ENCODE assay signal across 9 mouse cellular contexts in the genomic region with DNA sequence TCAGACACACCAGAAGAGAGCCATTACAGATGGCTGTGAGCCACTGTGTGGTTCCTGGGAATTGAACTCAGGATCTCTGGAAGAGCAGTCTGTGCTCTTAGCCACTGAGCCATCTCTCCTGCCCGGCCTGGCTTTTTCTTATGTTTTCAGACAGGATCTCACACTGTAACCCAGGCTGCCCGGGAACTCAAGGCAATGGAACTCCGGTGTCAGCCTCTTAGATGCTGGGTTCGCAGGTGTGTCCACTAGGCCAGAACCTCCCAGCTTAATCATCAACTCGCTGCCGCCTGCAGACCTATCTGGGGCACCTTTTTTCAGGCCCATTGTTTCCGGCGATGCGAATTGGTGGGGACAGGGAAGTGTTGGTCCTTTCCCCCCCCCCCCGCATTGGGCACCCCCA. TPM values are rescaled to one million over a fixed set of nuclear protein-coding genes. Genes with fewer than 3 reads are reported as not detected.
DNase-seq lines count a peak whose midpoint lies in the region; ATAC-seq and TF ChIP-seq lines count a peak whose summit lies in the region.
"Had no signal": no experiment of that assay in that cellular context is flagged by ENCODE, and none has a peak within 500 bp of the region (broad histone marks: within the 10 kb centered on the region; RNA-seq: fewer than 3 reads in every experiment).

No protein-coding gene starts in this region.

- no peaks in the 10 kb centered on the region for H3K27me3 ChIP-seq in intestine, embryonic 14.5 days (replicated peaks; ENCODE audit: control insufficient read depth, insufficient read depth, low read length)
- no peaks in the 10 kb centered on the region for H3K27me3 ChIP-seq in liver, adult 2 months (ENCODE audit: control insufficient read depth, insufficient read depth, low read length)

- 48% methylated on average over 10 of the region's 10 CpGs for WGBS in intestine, embryonic 14.5 days
- 21% methylated on average over 10 of the region's 10 CpGs for WGBS in liver, adult 2 months

- 0 out of 2 replicates have a peak, but pooled peaks cover 4% of the 10 kb centered on the region for H3K36me3 ChIP-seq in intestine, embryonic 14.5 days (ENCODE audit: control insufficient read depth, insufficient read depth, low read length)
- H3K36me3 ChIP-seq in liver, adult 2 months (ENCODE audit: control insufficient read depth, insufficient read depth, low read length): no peaks in the 10 kb centered on the region; the same call in 1 of the 2 replicates

- no peak for ATAC-seq in intestine, embryonic 14.5 days (replicated peaks; ENCODE audit: low FRiP score, low TSS enrichment, low read depth)

- no peaks in the 10 kb centered on the region for H3K9me3 ChIP-seq in intestine, embryonic 14.5 days (ENCODE audit: control insufficient read depth, low read length)

- H3K27ac ChIP-seq in gastrocnemius, adult 2 months: peak overlapping the region; percentile 91
- H3K27ac ChIP-seq in intestine, embryonic 14.5 days (ENCODE audit: low read depth): peak overlapping the region; percentile 70; the same call in 1 of the 2 replicates
- H3K27ac ChIP-seq in liver, adult 2 months (replicated peaks; ENCODE audit: insufficient read depth, low read depth, low read length): peak overlapping the region; percentile 91; the same call in 1 of the 2 replicates

- no peak for TF ChIP-seq POLR2A in liver, adult 2 months (IDR thresholded peaks at IDR 0.05; ENCODE audit: extremely low read depth, insufficient read depth, low read length)

- intact Hi-C loops in gastrocnemius, adult 2 months (cut with DNase I): loop anchor here (2.0 to 5.0 kb wide), 2 partner anchors 73 to 120 kb away; no protein-coding TSS in a partner anchor

- H3K4me3 ChIP-seq in gastrocnemius, adult 2 months: no peak overlapping the region
- no peak overlapping the region for H3K4me3 ChIP-seq in intestine, embryonic 14.5 days (ENCODE audit: low read depth, low read length)
- H3K4me3 ChIP-seq in liver, adult 2 months (ENCODE audit: insufficient read depth, low read depth, low read length): no peak overlapping the region

- H3K4me2 ChIP-seq in intestine, embryonic 14.5 days (ENCODE audit: low read length): 0 out of 2 replicates have a peak overlapping the region, but pooled peaks have one; percentile 3

- TF ChIP-seq CTCF in gastrocnemius, adult 2 months (IDR thresholded peaks at IDR 0.05): no peak
- no peak for TF ChIP-seq CTCF in liver, adult 2 months (IDR thresholded peaks at IDR 0.05; ENCODE audit: low read depth, low read length)

- H3K4me1 ChIP-seq in intestine, embryonic 14.5 days (replicated peaks; ENCODE audit: control insufficient read depth, insufficient read depth, low read length): peaks cover 8% of the 10 kb centered on the region
- peaks cover 8% of the 10 kb centered on the region for H3K4me1 ChIP-seq in liver, adult 2 months (ENCODE audit: control insufficient read depth, insufficient read depth, low read length)

- no peak overlapping the region for H3K9ac ChIP-seq in intestine, embryonic 14.5 days (ENCODE audit: low read length)
- no peak overlapping the region for H3K9ac ChIP-seq in liver, adult 2 months (ENCODE audit: low read depth, low read length)

- no peaks in the 10 kb centered on the region for H3K79me2 ChIP-seq in liver, adult 2 months (ENCODE audit: control insufficient read depth, insufficient read depth, low read length)

- no peak for DNase-seq in gastrocnemius, adult 2 months
- no peak for DNase-seq in gastrocnemius, postnatal 4 days (ENCODE audit: low spot score in 2 of 2)
- DNase-seq in A20 (ENCODE audit: low read depth, low spot score): peak; percentile 84
- DNase-seq in intestine, embryonic 14.5 days (ENCODE audit: low spot score): no peak
- DNase-seq in liver, adult 2 months (ENCODE audit: extremely low read depth, low read depth, low spot score): peak; percentile 76
- no peak for DNase-seq in B cell, adult 2 months
- DNase-seq in layer of hippocampus, adult 9-11 months: no peak
- DNase-seq in cerebellum, adult 9-10 months: no peak

RNA-seq across cellular contexts. Expression of a gene that starts 1.1 kb away (rescaled TPM):
- 100 to 1,000 TPM in 1 of 2 experiments, 10 to 100 TPM in 1; 66.5 to 182 TPM for total RNA-seq in gastrocnemius, adult 2 months (2021)
- 1 to 10 TPM; 3.9 to 7.0 TPM for total RNA-seq in gastrocnemius, postnatal 4 days (2021)
- 7.3 and 7.9 TPM in 2 replicates for polyA plus RNA-seq in intestine, embryonic 14.5 days (2014; fragmentation: Nextera tagmentation; extraction: Ambion mirVana)
- total RNA-seq in liver, adult 2 months (2014; rRNA removed): 15.6 and 33.8 TPM in 2 replicates
- polyA plus RNA-seq in liver, adult 2 months (2012; rRNA removed): 25.7 and 29.5 TPM in 2 replicates

RNA-seq across cellular contexts. Expression of a gene that starts 22.5 kb away (rescaled TPM):
- total RNA-seq in gastrocnemius, adult 2 months (2021): 10 to 100 TPM; 18.1 to 21.5 TPM
- 1 to 10 TPM; 1.7 to 1.8 TPM for total RNA-seq in gastrocnemius, postnatal 4 days (2021)
- 1.6 and 2.1 TPM in 2 replicates for polyA plus RNA-seq in intestine, embryonic 14.5 days (2014; fragmentation: Nextera tagmentation; extraction: Ambion mirVana)
- total RNA-seq in liver, adult 2 months (2014; rRNA removed): 6.2 and 6.4 TPM in 2 replicates
- 8.4 and 10.6 TPM in 2 replicates for polyA plus RNA-seq in liver, adult 2 months (2012; rRNA removed)

RNA-seq across cellular contexts. Expression of a gene that starts 32.3 kb away (rescaled TPM):
- not detected for total RNA-seq in gastrocnemius, adult 2 months (2021)
- total RNA-seq in gastrocnemius, postnatal 4 days (2021): not detected
- polyA plus RNA-seq in intestine, embryonic 14.5 days (2014; fragmentation: Nextera tagmentation; extraction: Ambion mirVana): 0.24 and 0.35 TPM in 2 replicates
- total RNA-seq in liver, adult 2 months (2014; rRNA removed): 0.37 and 0.40 TPM in 2 replicates
- polyA plus RNA-seq in liver, adult 2 months (2012; rRNA removed): 0.34 and 0.60 TPM in 2 replicates
- total RNA-seq: adrenal gland, postnatal 14 days had no signal

RNA-seq across cellular contexts. Expression of a gene that starts 33.1 kb away (rescaled TPM):
- 10 to 100 TPM; 65.6 to 73.1 TPM for total RNA-seq in gastrocnemius, adult 2 months (2021)
- total RNA-seq in gastrocnemius, postnatal 4 days (2021): 10 to 100 TPM; 37.5 to 40.1 TPM
- polyA plus RNA-seq in intestine, embryonic 14.5 days (2014; fragmentation: Nextera tagmentation; extraction: Ambion mirVana): 97.3 and 105 TPM in 2 replicates
- total RNA-seq in liver, adult 2 months (2014; rRNA removed): 17.2 and 22.1 TPM in 2 replicates
- 34.0 and 34.4 TPM in 2 replicates for polyA plus RNA-seq in liver, adult 2 months (2012; rRNA removed)

RNA-seq across cellular contexts. Expression of a gene that starts 35.7 kb away (rescaled TPM):
- total RNA-seq in gastrocnemius, adult 2 months (2021): 1 to 10 TPM; 2.7 to 3.6 TPM
- 10 to 100 TPM; 12.3 to 14.6 TPM for total RNA-seq in gastrocnemius, postnatal 4 days (2021)
- polyA plus RNA-seq in intestine, embryonic 14.5 days (2014; fragmentation: Nextera tagmentation; extraction: Ambion mirVana): 13.1 and 16.7 TPM in 2 replicates
- 14.8 and 16.7 TPM in 2 replicates for total RNA-seq in liver, adult 2 months (2014; rRNA removed)
- 21.2 and 29.0 TPM in 2 replicates for polyA plus RNA-seq in liver, adult 2 months (2012; rRNA removed)

Comparison
In these comparisons a context has a peak if more than half of its experiments do, and no peak if none do; other contexts are left out.
1. DNase-seq: peak in A20 (single experiment) and liver, adult 2 months (single experiment); none in gastrocnemius, adult 2 months (single experiment), gastrocnemius, postnatal 4 days (0 of 2), intestine, embryonic 14.5 days (single experiment), B cell, adult 2 months (0 of 2), layer of hippocampus, adult 9-11 months (single experiment) and cerebellum, adult 9-10 months (single experiment).
2. Peak in every context shown above with its lines, with median percentiles within 50 percentile points of each other: H3K27ac ChIP-seq.